Mouse (Mus musculus) hindbrain, postnatal 0 days (tissue): ENCODE results near the gene Lgmn. TPM values are rescaled to one million over a fixed set of nuclear protein-coding genes. Genes with fewer than 3 reads are reported as not detected.
A peak's percentile ranks its signal among the peaks of the same experiment; 100 is the strongest.

Experiments used
- ATAC-seq: fragments of 200-750 bp; cut with Nextera tagmentation; 2 replicates; pipeline ENCODE4 v1.8.0; 2017; ENCODE audit warnings: mild to moderate bottlenecking, moderate TSS enrichment, moderate library complexity
- DNase-seq: peaks from one replicate; pipeline ENCODE4 v3.0.0-alpha.2; 2015; ENCODE audit warnings: low spot score
- H3K27ac ChIP-seq: fragments of 300-500 bp; sonication (generic); 2 replicates; pipeline ENCODE4 v1.5.1; 2014; ENCODE audit warnings: mild to moderate bottlenecking
- H3K27me3 ChIP-seq: fragments of 300-500 bp; sonication (generic); 2 replicates; pipeline ENCODE4 v1.6.1; 2014; ENCODE audit warnings: low read length, mixed read lengths; ENCODE audit not compliant: insufficient read depth
- H3K36me3 ChIP-seq: fragments of 300-500 bp; sonication (generic); 2 replicates; pipeline ENCODE4 v1.6.1; 2014; ENCODE audit warnings: low read length, mixed read lengths; ENCODE audit not compliant: insufficient read depth
- H3K4me1 ChIP-seq: fragments of 300-500 bp; sonication (generic); 2 replicates; pipeline ENCODE4 v1.6.1; 2014; ENCODE audit warnings: antibody characterized with exemption, low read length, mixed read lengths; ENCODE audit not compliant: insufficient read depth
- H3K4me2 ChIP-seq: fragments of 300-500 bp; sonication (generic); 2 replicates; pipeline ENCODE4 v1.6.1; 2014; ENCODE audit warnings: low read depth, mild to moderate bottlenecking, low read length, moderate library complexity, mixed read lengths
- H3K4me3 ChIP-seq: fragments of 300-500 bp; sonication (generic); 2 replicates; pipeline ENCODE4 v1.5.1; 2014; ENCODE audit warnings: low read length
- H3K9ac ChIP-seq: fragments of 300-500 bp; sonication (generic); replicated peaks from 2 replicates; pipeline ENCODE4 v1.6.1; 2014; ENCODE audit warnings: mild to moderate bottlenecking, low read length, moderate library complexity, mixed read lengths
- H3K9me3 ChIP-seq: fragments of 300-500 bp; sonication (generic); 2 replicates; pipeline ENCODE4 v1.6.1; 2016; ENCODE audit warnings: low read length, mixed read lengths
- CTCF ChIP-seq: IDR thresholded peaks from 2 replicates; pipeline ENCODE4 v1.5.1; 2016; ENCODE audit warnings: antibody characterized with exemption, control low read depth, low read depth
- WGBS: fragments of 180-500 bp; shearing (Covaris S2); extraction: QIAGEN DNeasy Blood & Tissue Kit; methylation state at CpG from one replicate; pipeline ENCODE4 v1.1.7; 2014; 5-methylcytosine and 5-hydroxymethylcytosine counted together
- polyA plus RNA-seq: library from polyadenylated mRNA; unstranded; fragments of >200 nt; fragmentation: Nextera tagmentation; extraction: Ambion mirVana; gene quantifications from 2 replicates; pipeline ENCODE4 v1.2.1, GENCODE M21; 2015
- total RNA-seq: library from RNA; depleted of rRNA; stranded (reverse); fragments of >200 nt; gene quantifications from 2 replicates; pipeline ENCODE4 v1.2.3, GENCODE M21; 2014

Gene Lgmn
- total and polyA plus RNA-seq, 2 experiments from 2014 or later = 148 to 166 TPM

- Histone ChIP-seq H3K27me3 (no peaks in the 10 kb centered on the region), H3K4me1 (no peaks in the 10 kb centered on the region), H3K27ac (no peak overlapping the region), H3K36me3 (no peaks in the 10 kb centered on the region), H3K9me3 (no peaks in the 10 kb centered on the region), H3K4me3 (no peak overlapping the region), H3K9ac (no peak overlapping the region), H3K4me2 (no peak overlapping the region)
- no peak for TF ChIP-seq CTCF
- no peak for ATAC-seq
- DNase-seq = no peak
- WGBS = 85% methylated on average over 5 of the region's 5 CpGs
Observed at GRCm38 (mm10) chr12:102443676-102444075, 4.1 kb upstream of the Lgmn start.

DNA sequence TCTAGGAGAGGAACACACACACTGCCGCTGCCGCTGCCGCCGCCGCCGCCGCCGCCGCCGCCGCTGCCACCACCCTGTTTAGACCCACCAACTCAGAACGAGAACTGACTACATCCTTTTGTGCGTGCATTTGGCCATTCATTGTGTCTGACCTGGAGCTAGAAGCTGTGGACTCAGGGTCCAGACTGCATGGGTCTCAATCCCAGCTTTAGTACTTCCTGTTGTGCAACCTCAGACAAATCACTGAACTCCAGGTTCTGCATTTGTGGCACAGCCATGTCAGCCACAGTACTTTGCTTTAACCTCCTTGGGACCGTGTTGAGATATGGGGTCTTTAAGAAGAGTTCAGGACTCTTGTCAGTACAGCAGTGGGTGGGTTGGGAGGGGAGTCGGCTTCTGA is 3.0 kb upstream of the Lgmn start:
- H3K4me3 ChIP-seq = no peak overlapping the region
- no peak for TF ChIP-seq CTCF
- H3K4me2 ChIP-seq = no peak overlapping the region
- ATAC-seq = no peak
- no peaks in the 10 kb centered on the region for H3K36me3 ChIP-seq
- no peaks in the 10 kb centered on the region for H3K9me3 ChIP-seq
- no peak overlapping the region for H3K27ac ChIP-seq
- no peak overlapping the region for H3K9ac ChIP-seq
- DNase-seq = no peak
- H3K4me1 ChIP-seq = peaks cover 5% of the 10 kb centered on the region; the same call in 1 of the 2 replicates
- WGBS = 87% methylated on average over 15 of the region's 15 CpGs
- no peaks in the 10 kb centered on the region for H3K27me3 ChIP-seq

- H3K4me1 ChIP-seq = peaks cover 5% of the 10 kb centered on the region; the same call in 1 of the 2 replicates
- DNase-seq (no peak), ATAC-seq (no peak)
- H3K9me3 ChIP-seq = no peaks in the 10 kb centered on the region
- H3K4me3 ChIP-seq = no peak overlapping the region
- H3K9ac ChIP-seq = no peak overlapping the region
- no peaks in the 10 kb centered on the region for H3K36me3 ChIP-seq
- 89% methylated on average over 6 of the region's 6 CpGs for WGBS
- TF ChIP-seq CTCF = no peak
- no peak overlapping the region for H3K4me2 ChIP-seq
- H3K27me3 ChIP-seq = no peaks in the 10 kb centered on the region
- H3K27ac ChIP-seq = no peak overlapping the region
Observed at GRCm38 (mm10) chr12:102441141-102441540, 1.5 kb upstream of the Lgmn start.

GRCm38 (mm10) chr12:102440551-102440950 is 938 bp upstream of the Lgmn start:
- Histone ChIP-seq H3K9ac (no peak overlapping the region), H3K9me3 (no peaks in the 10 kb centered on the region), H3K4me3 (no peak overlapping the region), H3K27me3 (no peaks in the 10 kb centered on the region), H3K4me2 (no peak overlapping the region), H3K4me1 (peaks cover 5% of the 10 kb centered on the region; the same call in 1 of the 2 replicates), H3K27ac (no peak overlapping the region), H3K36me3 (no peaks in the 10 kb centered on the region)
- ATAC-seq (no peak), DNase-seq (no peak)
- 85% methylated on average over 7 of the region's 7 CpGs for WGBS
- TF ChIP-seq CTCF = no peak

- H3K27me3 ChIP-seq = no peaks in the 10 kb centered on the region
- H3K27ac ChIP-seq = peak overlapping the region; percentile 80
- peak overlapping the region; percentile 61 for H3K4me2 ChIP-seq
- no peaks in the 10 kb centered on the region for H3K9me3 ChIP-seq
- H3K36me3 ChIP-seq = no peaks in the 10 kb centered on the region
- no peak for TF ChIP-seq CTCF
- H3K4me1 ChIP-seq = peaks cover 5% of the 10 kb centered on the region; the same call in 1 of the 2 replicates
- ATAC-seq = peak; percentile 55
- DNase-seq = no peak
- H3K4me3 ChIP-seq = peak overlapping the region; percentile 71
- peak overlapping the region; percentile 72 for H3K9ac ChIP-seq
- WGBS = 3% methylated on average over 20 of the region's 20 CpGs
Observed at GRCm38 (mm10) chr12:102438983-102439631, 506 bp downstream of the Lgmn start.

DNA sequence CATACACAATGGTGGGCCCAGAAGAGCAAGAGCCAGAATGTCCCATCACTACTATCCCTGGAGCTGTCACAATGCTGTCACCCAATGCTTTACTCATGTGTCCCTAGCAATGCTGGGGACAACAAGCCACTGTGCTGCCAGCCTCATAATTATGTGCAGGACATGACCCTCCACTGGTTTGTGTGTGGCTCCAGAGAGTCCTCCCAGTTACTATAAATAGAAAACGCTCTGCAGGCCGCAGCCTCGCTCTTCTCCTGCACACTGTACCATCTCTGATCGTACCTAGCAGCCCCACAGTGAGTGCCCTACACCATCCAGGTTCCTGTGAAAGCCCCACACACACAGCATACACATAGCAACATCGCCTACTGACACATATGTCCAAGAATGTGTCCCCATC is 1.7 kb downstream of the Lgmn start:
- DNase-seq (peak; percentile 7), ATAC-seq (no peak)
- Histone ChIP-seq H3K4me3 (peak overlapping the region; percentile 71; the same call in 1 of the 2 replicates), H3K4me1 (peaks cover 5% of the 10 kb centered on the region; the same call in 1 of the 2 replicates), H3K27ac (no peak overlapping the region; the same call in 1 of the 2 replicates), H3K9me3 (no peaks in the 10 kb centered on the region), H3K9ac (peak overlapping the region; percentile 13; the same call in 1 of the 2 replicates), H3K36me3 (no peaks in the 10 kb centered on the region), H3K4me2 (peak overlapping the region; percentile 61), H3K27me3 (no peaks in the 10 kb centered on the region)
- no peak for TF ChIP-seq CTCF
- WGBS = 57% methylated on average over 5 of the region's 5 CpGs

DNA sequence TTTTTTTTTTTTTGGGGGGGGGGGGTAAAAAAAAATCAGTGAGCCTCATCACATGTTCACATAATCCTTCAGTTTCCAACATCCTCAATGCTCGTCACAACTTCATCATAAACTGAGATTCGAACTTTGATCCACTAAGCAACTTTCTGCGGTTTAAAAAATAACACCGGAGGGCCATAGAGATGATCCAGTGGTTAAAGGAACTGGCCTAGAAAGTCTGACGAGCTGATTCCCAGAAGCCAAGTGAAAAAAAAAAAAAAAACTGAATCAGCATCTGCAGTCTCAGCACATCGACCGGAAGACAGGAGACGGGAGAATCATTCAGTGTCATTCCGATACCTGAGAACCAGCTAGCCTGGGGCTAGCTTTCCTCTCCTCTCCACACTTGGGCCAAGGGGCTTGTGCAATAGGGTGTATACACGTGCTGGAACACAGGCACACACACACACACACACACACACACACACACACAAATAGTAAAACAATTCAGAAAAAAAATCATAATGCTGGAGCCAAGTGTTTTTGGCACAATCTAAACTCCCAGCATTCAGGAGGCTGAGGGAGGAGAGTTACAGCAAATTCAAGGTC is 2.6 kb downstream of the Lgmn start:
- TF ChIP-seq CTCF = no peak
- Histone ChIP-seq H3K36me3 (no peaks in the 10 kb centered on the region), H3K9ac (no peak overlapping the region), H3K4me3 (no peak overlapping the region), H3K4me2 (peak overlapping the region; percentile 61; the same call in 1 of the 2 replicates), H3K4me1 (peaks cover 5% of the 10 kb centered on the region; the same call in 1 of the 2 replicates), H3K27me3 (no peaks in the 10 kb centered on the region), H3K9me3 (no peaks in the 10 kb centered on the region), H3K27ac (no peak overlapping the region)
- no peak for ATAC-seq
- no peak for DNase-seq
- 58% methylated on average over 10 of the region's 10 CpGs for WGBS
